Mouse (Mus musculus) ES-E14 (cell line): ENCODE results near the gene Vmn1r60.
"Not testable (repeated sequence)": the region's sequence is repeated elsewhere in the genome, so short reads cannot be mapped to it uniquely, and the experiment has no call there.

Source experiments
- CHD2 ChIP-seq: IDR thresholded peaks from 2 replicates; pipeline ENCODE4 v1.6.1; 2014; ENCODE audit warnings: mild to moderate bottlenecking, low read depth, low read length, inconsistent platforms
- ZNF384 ChIP-seq: IDR thresholded peaks from 2 replicates; pipeline ENCODE4 v1.6.1; 2012; ENCODE audit warnings: low read depth, low read length, inconsistent platforms

- not testable (repeated sequence) for TF ChIP-seq CHD2, ZNF384
Observed at GRCm38 (mm10) chr7:5540770-5541436, 6.2 kb downstream of the Vmn1r60 start.
